Mouse (Mus musculus): Measurements from ENCODE around the gene Fxyd7. TPM values are rescaled to one million over a fixed set of nuclear protein-coding genes. Genes with fewer than 3 reads are reported as not detected.

Fxyd7 gene
- polyA plus RNA-seq (2014; fragmentation: Nextera tagmentation; extraction: Ambion mirVana) = 99.9 and 159 TPM in 2 replicates

GRCm38 (mm10) chr7:31051321-31052021 is at the start of gene Fxyd7:
Gene Fxyd7 (minus strand): TSS chr7:31051467.
- H3K4me1 ChIP-seq (ENCODE audit: control insufficient read depth, insufficient read depth, low read length) = peaks cover 24% of the 10 kb centered on the region
- peak within 1 kb of the TSS; percentile 56 for H3K9ac ChIP-seq (replicated peaks; ENCODE audit: low read length)
- peak; percentile 31; the same call in 1 of the 2 replicates for ATAC-seq (ENCODE audit: low FRiP score, low TSS enrichment)
- peak within 1 kb of the TSS; percentile 38 for H3K4me3 ChIP-seq (replicated peaks; ENCODE audit: low read depth, low read length)
- no peaks in the 10 kb centered on the region for H3K36me3 ChIP-seq (ENCODE audit: control insufficient read depth, insufficient read depth, low read length)
- peak within 1 kb of the TSS; percentile 63 for H3K4me2 ChIP-seq (ENCODE audit: low read length)
- no peaks in the 10 kb centered on the region for H3K9me3 ChIP-seq (ENCODE audit: control insufficient read depth, low read length)
- peak within 1 kb of the TSS; percentile 63 for H3K27ac ChIP-seq (replicated peaks; ENCODE audit: low read depth, low read length)
- peaks cover 38% of the 10 kb centered on the region for H3K27me3 ChIP-seq (ENCODE audit: control insufficient read depth, insufficient read depth, low read length)
- under 1% methylated on average over 27 of the region's 28 CpGs for WGBS
- peak; percentile 67 for DNase-seq

- DNase-seq (no peak), ATAC-seq (ENCODE audit: low FRiP score, low TSS enrichment) (no peak)
- no peak overlapping the region for H3K9ac ChIP-seq (replicated peaks; ENCODE audit: low read length)
- no peaks in the 10 kb centered on the region for H3K4me1 ChIP-seq (ENCODE audit: control insufficient read depth, insufficient read depth, low read length)
- no peaks in the 10 kb centered on the region for H3K9me3 ChIP-seq (ENCODE audit: control insufficient read depth, low read length)
- WGBS = 83% methylated on average over 14 of the region's 14 CpGs
- no peaks in the 10 kb centered on the region for H3K36me3 ChIP-seq (ENCODE audit: control insufficient read depth, insufficient read depth, low read length)
- H3K4me3 ChIP-seq (replicated peaks; ENCODE audit: low read depth, low read length) = no peak overlapping the region
- no peak overlapping the region for H3K4me2 ChIP-seq (ENCODE audit: low read length)
- no peaks in the 10 kb centered on the region for H3K27me3 ChIP-seq (ENCODE audit: control insufficient read depth, insufficient read depth, low read length)
- H3K27ac ChIP-seq (replicated peaks; ENCODE audit: low read depth, low read length) = no peak overlapping the region
These were observed 49.5 kb upstream of the Fxyd7 start for GRCm38 (mm10) chr7:31100786-31101185.

GRCm38 (mm10) chr7:31099612-31099982 is 48.3 kb upstream of the Fxyd7 start:
- no peak for ATAC-seq (ENCODE audit: low FRiP score, low TSS enrichment)
- Histone ChIP-seq H3K27me3 (ENCODE audit: control insufficient read depth, insufficient read depth, low read length) (no peaks in the 10 kb centered on the region), H3K4me2 (ENCODE audit: low read length) (no peak overlapping the region), H3K36me3 (ENCODE audit: control insufficient read depth, insufficient read depth, low read length) (no peaks in the 10 kb centered on the region), H3K4me1 (ENCODE audit: control insufficient read depth, insufficient read depth, low read length) (no peaks in the 10 kb centered on the region), H3K9me3 (ENCODE audit: control insufficient read depth, low read length) (no peaks in the 10 kb centered on the region), H3K27ac (replicated peaks; ENCODE audit: low read depth, low read length) (no peak overlapping the region), H3K9ac (replicated peaks; ENCODE audit: low read length) (no peak overlapping the region), H3K4me3 (replicated peaks; ENCODE audit: low read depth, low read length) (no peak overlapping the region)
- WGBS = 89% methylated on average over 6 of the region's 6 CpGs
- no peak for DNase-seq

- Histone ChIP-seq H3K4me2 (ENCODE audit: low read length) (no peak overlapping the region), H3K36me3 (ENCODE audit: control insufficient read depth, insufficient read depth, low read length) (no peaks in the 10 kb centered on the region), H3K27ac (replicated peaks; ENCODE audit: low read depth, low read length) (no peak overlapping the region), H3K4me3 (replicated peaks; ENCODE audit: low read depth, low read length) (no peak overlapping the region), H3K27me3 (ENCODE audit: control insufficient read depth, insufficient read depth, low read length) (no peaks in the 10 kb centered on the region), H3K9me3 (ENCODE audit: control insufficient read depth, low read length) (no peaks in the 10 kb centered on the region), H3K4me1 (ENCODE audit: control insufficient read depth, insufficient read depth, low read length) (no peaks in the 10 kb centered on the region), H3K9ac (replicated peaks; ENCODE audit: low read length) (no peak overlapping the region)
- no peak for DNase-seq
- WGBS = 78% methylated on average over 22 of the region's 22 CpGs
- no peak for ATAC-seq (ENCODE audit: low FRiP score, low TSS enrichment)
These were observed 47.7 kb upstream of the Fxyd7 start for GRCm38 (mm10) chr7:31098697-31099611.

- 50% methylated on average over 20 of the region's 20 CpGs for WGBS
- Histone ChIP-seq H3K9ac (replicated peaks; ENCODE audit: low read length) (no peak overlapping the region; the same call in 1 of the 2 replicates), H3K4me2 (ENCODE audit: low read length) (peak overlapping the region; percentile 44), H3K4me1 (ENCODE audit: control insufficient read depth, insufficient read depth, low read length) (no peaks in the 10 kb centered on the region), H3K27me3 (ENCODE audit: control insufficient read depth, insufficient read depth, low read length) (no peaks in the 10 kb centered on the region), H3K4me3 (replicated peaks; ENCODE audit: low read depth, low read length) (0 out of 2 replicates have a peak overlapping the region, but pooled peaks have one; percentile 4), H3K9me3 (ENCODE audit: control insufficient read depth, low read length) (no peaks in the 10 kb centered on the region), H3K27ac (replicated peaks; ENCODE audit: low read depth, low read length) (no peak overlapping the region), H3K36me3 (ENCODE audit: control insufficient read depth, insufficient read depth, low read length) (no peaks in the 10 kb centered on the region)
- DNase-seq (peak; percentile 97), ATAC-seq (ENCODE audit: low FRiP score, low TSS enrichment) (peak; percentile 88)
These were observed 46.4 kb upstream of the Fxyd7 start for GRCm38 (mm10) chr7:31097583-31098248.

- no peaks in the 10 kb centered on the region for H3K36me3 ChIP-seq (ENCODE audit: control insufficient read depth, insufficient read depth, low read length)
- H3K9ac ChIP-seq (replicated peaks; ENCODE audit: low read length) = no peak overlapping the region
- H3K4me1 ChIP-seq (ENCODE audit: control insufficient read depth, insufficient read depth, low read length) = no peaks in the 10 kb centered on the region
- H3K4me3 ChIP-seq (replicated peaks; ENCODE audit: low read depth, low read length) = no peak overlapping the region
- no peak for ATAC-seq (ENCODE audit: low FRiP score, low TSS enrichment)
- WGBS = 68% methylated on average over 9 of the region's 9 CpGs
- H3K27ac ChIP-seq (replicated peaks; ENCODE audit: low read depth, low read length) = no peak overlapping the region
- H3K4me2 ChIP-seq (ENCODE audit: low read length) = no peak overlapping the region
- no peak for DNase-seq
- H3K27me3 ChIP-seq (ENCODE audit: control insufficient read depth, insufficient read depth, low read length) = no peaks in the 10 kb centered on the region
- H3K9me3 ChIP-seq (ENCODE audit: control insufficient read depth, low read length) = no peaks in the 10 kb centered on the region
These were observed 45.8 kb upstream of the Fxyd7 start for GRCm38 (mm10) chr7:31096892-31097564.

GRCm38 (mm10) chr7:31094774-31095501 is 43.7 kb upstream of the Fxyd7 start:
- no peaks in the 10 kb centered on the region for H3K4me1 ChIP-seq (ENCODE audit: control insufficient read depth, insufficient read depth, low read length)
- H3K36me3 ChIP-seq (ENCODE audit: control insufficient read depth, insufficient read depth, low read length) = no peaks in the 10 kb centered on the region
- no peaks in the 10 kb centered on the region for H3K27me3 ChIP-seq (ENCODE audit: control insufficient read depth, insufficient read depth, low read length)
- ATAC-seq (ENCODE audit: low FRiP score, low TSS enrichment) = no peak
- H3K9ac ChIP-seq (replicated peaks; ENCODE audit: low read length) = no peak overlapping the region
- H3K27ac ChIP-seq (replicated peaks; ENCODE audit: low read depth, low read length) = no peak overlapping the region
- H3K9me3 ChIP-seq (ENCODE audit: control insufficient read depth, low read length) = no peaks in the 10 kb centered on the region
- no peak for DNase-seq
- no peak overlapping the region for H3K4me2 ChIP-seq (ENCODE audit: low read length)
- WGBS = 26% methylated on average over 12 of the region's 12 CpGs
- H3K4me3 ChIP-seq (replicated peaks; ENCODE audit: low read depth, low read length) = no peak overlapping the region

- Histone ChIP-seq H3K4me2 (ENCODE audit: low read length) (no peak overlapping the region), H3K36me3 (ENCODE audit: control insufficient read depth, insufficient read depth, low read length) (no peaks in the 10 kb centered on the region), H3K27me3 (ENCODE audit: control insufficient read depth, insufficient read depth, low read length) (no peaks in the 10 kb centered on the region), H3K4me3 (replicated peaks; ENCODE audit: low read depth, low read length) (no peak overlapping the region), H3K9me3 (ENCODE audit: control insufficient read depth, low read length) (no peaks in the 10 kb centered on the region), H3K9ac (replicated peaks; ENCODE audit: low read length) (no peak overlapping the region), H3K27ac (replicated peaks; ENCODE audit: low read depth, low read length) (no peak overlapping the region), H3K4me1 (ENCODE audit: control insufficient read depth, insufficient read depth, low read length) (no peaks in the 10 kb centered on the region)
- no peak for ATAC-seq (ENCODE audit: low FRiP score, low TSS enrichment)
- whole genome bisulfite sequencing = 90% methylated on average over 2 of the region's 2 CpGs
- no peak for DNase-seq
These were observed 38.5 kb upstream of the Fxyd7 start for GRCm38 (mm10) chr7:31089721-31090120.
